Mouse (Mus musculus) intestine, embryonic 16.5 days (tissue): Measurements from ENCODE around the gene Sipa1l3. TPM values are rescaled to one million over a fixed set of nuclear protein-coding genes. Genes with fewer than 3 reads are reported as not detected.
A peak's percentile ranks its signal among the peaks of the same experiment; 100 is the strongest.

Experiments used
- ATAC-seq: fragments of 200-750 bp; cut with Nextera tagmentation; 2 replicates; pipeline ENCODE4 v1.8.0; 2017; ENCODE audit warnings: moderate TSS enrichment, moderate library complexity
- H3K27ac ChIP-seq: fragments of 300-500 bp; sonication (generic); 2 replicates; pipeline ENCODE4 v1.5.1; 2014; ENCODE audit warnings: mild to moderate bottlenecking, low read length
- H3K27me3 ChIP-seq: fragments of 300-500 bp; sonication (generic); replicated peaks from 2 replicates; pipeline ENCODE4 v1.6.1; 2014; ENCODE audit warnings: low read length, control low read depth, mixed read lengths; ENCODE audit not compliant: control insufficient read depth, insufficient read depth
- H3K36me3 ChIP-seq: fragments of 300-500 bp; sonication (generic); 2 replicates; pipeline ENCODE4 v1.6.1; 2014; ENCODE audit warnings: low read length, control low read depth; ENCODE audit not compliant: control insufficient read depth, insufficient read depth
- H3K4me1 ChIP-seq: fragments of 300-500 bp; sonication (generic); 2 replicates; pipeline ENCODE4 v1.6.1; 2014; ENCODE audit warnings: low read length, control low read depth, mixed read lengths; ENCODE audit not compliant: control insufficient read depth, insufficient read depth
- H3K4me2 ChIP-seq: fragments of 300-500 bp; sonication (generic); 2 replicates; pipeline ENCODE4 v1.6.1; 2014; ENCODE audit warnings: low read depth, low read length, control low read depth
- H3K4me3 ChIP-seq: fragments of 300-500 bp; sonication (generic); 2 replicates; pipeline ENCODE4 v1.5.1; 2014; ENCODE audit warnings: mild to moderate bottlenecking, low read length
- H3K9ac ChIP-seq: fragments of 300-500 bp; sonication (generic); 2 replicates; pipeline ENCODE4 v1.6.1; 2014; ENCODE audit warnings: low read depth, low read length
- H3K9me3 ChIP-seq: fragments of 300-500 bp; sonication (generic); 2 replicates; pipeline ENCODE4 v1.6.1; 2016; ENCODE audit warnings: low read length, control low read depth; ENCODE audit not compliant: control insufficient read depth
- WGBS: fragments of 180-500 bp; shearing (Covaris S2); extraction: QIAGEN DNeasy Blood & Tissue Kit; methylation state at CpG from one replicate; pipeline ENCODE4 v1.1.7; 2014; 5-methylcytosine and 5-hydroxymethylcytosine counted together
- polyA plus RNA-seq: library from polyadenylated mRNA; unstranded; fragments of >200 nt; fragmentation: Nextera tagmentation; extraction: Ambion mirVana; gene quantifications from 2 replicates; pipeline ENCODE4 v1.2.1, GENCODE M21; 2015

Gene Sipa1l3
- polyA plus RNA-seq, 1 experiment from 2014 or later = 24.1 TPM

GRCm38 (mm10) chr7:29337766-29338165, 180.7 kb downstream of the Sipa1l3 start:
- H3K36me3 ChIP-seq = peaks cover 8% of the 10 kb centered on the region; the same call in 1 of the 2 replicates
- no peak for ATAC-seq
- 91% methylated on average over 2 of the region's 2 CpGs for WGBS
- H3K9me3 ChIP-seq = no peaks in the 10 kb centered on the region
- H3K4me2 ChIP-seq = no peak overlapping the region
- H3K9ac ChIP-seq = no peak overlapping the region
- no peaks in the 10 kb centered on the region for H3K27me3 ChIP-seq
- peaks cover 12% of the 10 kb centered on the region; the same call in 1 of the 2 replicates for H3K4me1 ChIP-seq
- peak overlapping the region; percentile 65 for H3K27ac ChIP-seq
- no peak overlapping the region for H3K4me3 ChIP-seq

- no peak overlapping the region for H3K9ac ChIP-seq
- H3K4me2 ChIP-seq = no peak overlapping the region
- H3K27ac ChIP-seq = no peak overlapping the region
- H3K9me3 ChIP-seq = no peaks in the 10 kb centered on the region
- no peak overlapping the region for H3K4me3 ChIP-seq
- 70% methylated on average over 9 of the region's 9 CpGs for WGBS
- no peaks in the 10 kb centered on the region for H3K27me3 ChIP-seq
- H3K4me1 ChIP-seq = peaks cover 12% of the 10 kb centered on the region; the same call in 1 of the 2 replicates
- no peak for ATAC-seq
- H3K36me3 ChIP-seq = peaks cover 11% of the 10 kb centered on the region
Measured at GRCm38 (mm10) chr7:29336795-29337319, 181.6 kb downstream of the Sipa1l3 start.

- Histone ChIP-seq H3K27me3 (no peaks in the 10 kb centered on the region), H3K36me3 (peaks cover 11% of the 10 kb centered on the region), H3K9me3 (no peaks in the 10 kb centered on the region), H3K4me2 (no peak overlapping the region), H3K9ac (no peak overlapping the region), H3K4me3 (no peak overlapping the region), H3K27ac (no peak overlapping the region), H3K4me1 (peaks cover 12% of the 10 kb centered on the region; the same call in 1 of the 2 replicates)
- no peak for ATAC-seq
- whole genome bisulfite sequencing = 79% methylated on average over 6 of the region's 6 CpGs
Measured at GRCm38 (mm10) chr7:29335841-29336671, 182.4 kb downstream of the Sipa1l3 start.

GRCm38 (mm10) chr7:29335276-29335675, 183.2 kb downstream of the Sipa1l3 start:
- ATAC-seq = no peak
- H3K36me3 ChIP-seq = peaks cover 13% of the 10 kb centered on the region
- H3K9me3 ChIP-seq = no peaks in the 10 kb centered on the region

GRCm38 (mm10) chr7:29334156-29334555, 184.3 kb downstream of the Sipa1l3 start:
- no peak overlapping the region for H3K4me3 ChIP-seq
- H3K4me1 ChIP-seq = peaks cover 12% of the 10 kb centered on the region; the same call in 1 of the 2 replicates
- H3K9me3 ChIP-seq = no peaks in the 10 kb centered on the region
- WGBS = 60% methylated on average over 7 of the region's 7 CpGs
- no peak overlapping the region for H3K27ac ChIP-seq
- no peak overlapping the region for H3K4me2 ChIP-seq
- peak; percentile 70 for ATAC-seq
- peaks cover 15% of the 10 kb centered on the region for H3K36me3 ChIP-seq
- no peaks in the 10 kb centered on the region for H3K27me3 ChIP-seq
- H3K9ac ChIP-seq = no peak overlapping the region

More at GRCm38 (mm10) chr7:29335276-29335675, 183.2 kb downstream of the Sipa1l3 start:
- Histone ChIP-seq H3K9ac (no peak overlapping the region), H3K27me3 (no peaks in the 10 kb centered on the region), H3K4me2 (no peak overlapping the region), H3K4me1 (peaks cover 12% of the 10 kb centered on the region; the same call in 1 of the 2 replicates), H3K4me3 (no peak overlapping the region), H3K27ac (no peak overlapping the region)

- WGBS = 92% methylated on average over 16 of the region's 16 CpGs
- Histone ChIP-seq H3K4me1 (no peaks in the 10 kb centered on the region; the same call in 1 of the 2 replicates), H3K9ac (no peak overlapping the region), H3K36me3 (peaks cover 21% of the 10 kb centered on the region), H3K9me3 (no peaks in the 10 kb centered on the region), H3K4me2 (no peak overlapping the region), H3K27me3 (no peaks in the 10 kb centered on the region), H3K27ac (no peak overlapping the region), H3K4me3 (no peak overlapping the region)
- no peak for ATAC-seq
Measured at GRCm38 (mm10) chr7:29328984-29329383, 189.5 kb downstream of the Sipa1l3 start.

- no peaks in the 10 kb centered on the region for H3K9me3 ChIP-seq
- no peak overlapping the region for H3K27ac ChIP-seq
- no peak overlapping the region for H3K4me2 ChIP-seq
- H3K4me3 ChIP-seq = no peak overlapping the region
- 77% methylated on average over 6 of the region's 6 CpGs for WGBS
- peaks cover 24% of the 10 kb centered on the region for H3K36me3 ChIP-seq
- no peak overlapping the region for H3K9ac ChIP-seq
- H3K4me1 ChIP-seq = no peaks in the 10 kb centered on the region
- no peak for ATAC-seq
- H3K27me3 ChIP-seq = no peaks in the 10 kb centered on the region
Measured at GRCm38 (mm10) chr7:29327087-29327486, 191.4 kb downstream of the Sipa1l3 start.

GRCm38 (mm10) chr7:29319337-29320307, 198.8 kb downstream of the Sipa1l3 start:
- no peaks in the 10 kb centered on the region for H3K9me3 ChIP-seq
- H3K27me3 ChIP-seq = no peaks in the 10 kb centered on the region
- peaks cover 8% of the 10 kb centered on the region; the same call in 1 of the 2 replicates for H3K36me3 ChIP-seq
- H3K27ac ChIP-seq = peak overlapping the region; percentile 77
- WGBS = 19% methylated on average over 19 of the region's 19 CpGs
- H3K9ac ChIP-seq = peak overlapping the region; percentile 49; the same call in 1 of the 2 replicates
- peak overlapping the region; percentile 34 for H3K4me2 ChIP-seq
- peaks cover 47% of the 10 kb centered on the region for H3K4me1 ChIP-seq
- peak overlapping the region; percentile 28 for H3K4me3 ChIP-seq
- ATAC-seq = peak; percentile 22; the same call in 1 of the 2 replicates
